Mouse (Mus musculus): ENCODE results near the gene Gcnt2.

GRCm38 (mm10) chr13:40921326-40922059 is 61.9 kb downstream of the Gcnt2 start:
- TF ChIP-seq ZC3H11A (IDR thresholded peaks at IDR 0.05; ENCODE audit: borderline replicate concordance, low read depth, low read length): no peak
- no peak for TF ChIP-seq ZNF384 (IDR thresholded peaks at IDR 0.05; ENCODE audit: low read depth, low read length)
- no peak for TF ChIP-seq CHD2 (IDR thresholded peaks at IDR 0.05; ENCODE audit: low read depth, low read length)
- TF ChIP-seq MAFK (IDR thresholded peaks at IDR 0.05; ENCODE audit: insufficient read depth, low read depth, low read length): no peak
- no peak for TF ChIP-seq HCFC1 (IDR thresholded peaks at IDR 0.05; ENCODE audit: borderline replicate concordance, insufficient read depth, low read length)
